Mouse (Mus musculus): ENCODE results near the gene Khk. TPM values are rescaled to one million over a fixed set of nuclear protein-coding genes. Genes with fewer than 3 reads are reported as not detected.
A peak's percentile ranks its signal among the peaks of the same experiment; 100 is the strongest.

Khk gene
- polyA plus RNA-seq, 1 experiment: 40.4 TPM

DNA sequence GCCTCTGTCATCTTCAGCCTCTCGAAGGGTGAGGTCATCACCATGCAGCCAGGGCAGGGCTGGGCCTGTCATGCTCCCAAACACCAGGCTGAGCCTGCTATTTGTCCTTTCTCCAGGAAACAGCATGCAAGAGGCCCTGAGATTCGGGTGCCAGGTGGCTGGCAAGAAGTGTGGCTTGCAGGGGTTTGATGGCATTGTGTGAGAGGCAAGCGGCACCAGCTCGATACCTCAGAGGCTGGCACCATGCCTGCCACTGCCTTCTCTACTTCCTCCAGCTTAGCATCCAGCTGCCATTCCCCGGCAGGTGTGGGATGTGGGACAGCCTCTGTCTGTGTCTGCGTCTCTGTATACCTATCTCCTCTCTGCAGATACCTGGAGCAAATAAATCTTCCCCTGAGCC lies 9.6 kb downstream of the Khk start:
- Histone ChIP-seq H3K36me3 (replicated peaks; ENCODE audit: low read length) (peaks cover 48% of the 10 kb centered on the region), H3K9me3 (no peaks in the 10 kb centered on the region), H3K4me1 (peaks cover 33% of the 10 kb centered on the region), H3K27me3 (replicated peaks) (peaks cover 7% of the 10 kb centered on the region), H3K4me3 (replicated peaks) (no peak overlapping the region)
- TF ChIP-seq FLI1 (IDR thresholded peaks at IDR 0.05; ENCODE audit: low read length) (no peak), GATA1 (IDR thresholded peaks at IDR 0.05; ENCODE audit: borderline replicate concordance, low read length) (no peak)

DNA sequence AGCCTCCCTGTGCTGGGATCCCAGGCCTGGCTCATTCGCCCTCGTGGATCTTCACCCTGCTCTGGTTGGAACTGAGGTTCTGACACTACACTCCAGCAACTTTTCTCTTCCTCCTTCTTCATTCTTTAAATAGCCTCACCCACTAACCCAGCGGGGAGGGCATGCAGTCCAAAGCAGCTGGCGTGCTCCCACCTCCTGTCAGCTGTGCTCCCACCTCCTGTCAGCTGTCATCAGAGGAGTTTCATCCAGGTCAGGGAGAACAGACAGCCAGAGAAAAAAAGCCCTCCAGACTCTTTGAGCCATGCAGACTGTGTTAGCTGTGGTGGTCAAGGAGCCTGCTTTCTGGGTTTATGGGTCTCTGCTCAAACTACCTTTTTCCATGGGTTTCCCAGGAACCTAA lies 10.1 kb downstream of the Khk start:
- peaks cover 7% of the 10 kb centered on the region for H3K27me3 ChIP-seq (replicated peaks)
- H3K9me3 ChIP-seq: no peaks in the 10 kb centered on the region
- H3K4me3 ChIP-seq (replicated peaks): no peak overlapping the region
- TF ChIP-seq GATA1 (IDR thresholded peaks at IDR 0.05; ENCODE audit: borderline replicate concordance, low read length) (no peak), FLI1 (IDR thresholded peaks at IDR 0.05; ENCODE audit: low read length) (no peak)
- H3K4me1 ChIP-seq: peaks cover 30% of the 10 kb centered on the region
- H3K36me3 ChIP-seq (replicated peaks; ENCODE audit: low read length): peaks cover 42% of the 10 kb centered on the region

- TF ChIP-seq GATA1 (IDR thresholded peaks at IDR 0.05; ENCODE audit: borderline replicate concordance, low read length) (no peak), FLI1 (IDR thresholded peaks at IDR 0.05; ENCODE audit: low read length) (no peak)
- Histone ChIP-seq H3K4me3 (replicated peaks) (no peak overlapping the region), H3K9me3 (no peaks in the 10 kb centered on the region), H3K27me3 (replicated peaks) (peaks cover 12% of the 10 kb centered on the region), H3K36me3 (replicated peaks; ENCODE audit: low read length) (peaks cover 24% of the 10 kb centered on the region), H3K4me1 (peaks cover 9% of the 10 kb centered on the region; the same call in 1 of the 2 replicates)
These were observed 12.5 kb downstream of the Khk start for GRCm38 (mm10) chr5:30933705-30934104.

GRCm38 (mm10) chr5:30934725-30935461 lies 13.7 kb downstream of the Khk start:
- Histone ChIP-seq H3K27me3 (replicated peaks) (peaks cover 12% of the 10 kb centered on the region), H3K36me3 (replicated peaks; ENCODE audit: low read length) (peaks cover 16% of the 10 kb centered on the region), H3K4me3 (replicated peaks) (no peak overlapping the region), H3K4me1 (peaks cover 9% of the 10 kb centered on the region; the same call in 1 of the 2 replicates), H3K9me3 (no peaks in the 10 kb centered on the region)
- TF ChIP-seq FLI1 (IDR thresholded peaks at IDR 0.05; ENCODE audit: low read length) (no peak), GATA1 (IDR thresholded peaks at IDR 0.05; ENCODE audit: borderline replicate concordance, low read length) (no peak)

GRCm38 (mm10) chr5:30943004-30943403 lies 21.8 kb downstream of the Khk start:
- Histone ChIP-seq H3K36me3 (replicated peaks; ENCODE audit: low read length) (no peaks in the 10 kb centered on the region), H3K4me3 (replicated peaks) (no peak overlapping the region), H3K27me3 (replicated peaks) (peaks cover 40% of the 10 kb centered on the region), H3K9me3 (no peaks in the 10 kb centered on the region), H3K4me1 (peaks cover 14% of the 10 kb centered on the region)
- TF ChIP-seq FLI1 (IDR thresholded peaks at IDR 0.05; ENCODE audit: low read length) (no peak), GATA1 (IDR thresholded peaks at IDR 0.05; ENCODE audit: borderline replicate concordance, low read length) (no peak)

DNA sequence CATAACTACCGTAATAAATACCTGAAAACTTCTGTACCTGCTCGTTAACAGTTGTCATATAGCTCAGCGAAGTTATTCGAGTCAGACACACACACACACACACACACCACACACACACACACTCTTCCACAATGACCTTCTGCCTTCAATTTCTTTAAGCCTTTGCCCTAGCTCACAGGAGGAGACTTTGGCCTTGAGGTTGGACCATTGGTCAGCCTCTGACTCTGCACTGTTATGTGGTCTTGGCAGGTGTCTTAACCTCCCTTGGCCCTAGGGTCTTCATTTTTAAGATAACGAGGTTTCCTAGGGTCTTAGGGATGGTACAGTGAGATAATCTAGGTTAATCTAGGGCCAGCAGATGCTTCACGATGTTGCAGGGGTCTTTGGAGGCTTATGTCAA lies 23.1 kb downstream of the Khk start:
- no peak for TF ChIP-seq GATA1 (IDR thresholded peaks at IDR 0.05; ENCODE audit: borderline replicate concordance, low read length)
- peaks cover 22% of the 10 kb centered on the region for H3K4me1 ChIP-seq
- no peak overlapping the region for H3K4me3 ChIP-seq (replicated peaks)
- peaks cover 36% of the 10 kb centered on the region for H3K27me3 ChIP-seq (replicated peaks)
- no peaks in the 10 kb centered on the region for H3K36me3 ChIP-seq (replicated peaks; ENCODE audit: low read length)
- H3K9me3 ChIP-seq: no peaks in the 10 kb centered on the region

GRCm38 (mm10) chr5:30944956-30945781 lies 23.9 kb downstream of the Khk start, which contains the start of gene Cgref1:
Gene Cgref1 (minus strand): TSS chr5:30945591.
- no peaks in the 10 kb centered on the region for H3K36me3 ChIP-seq (replicated peaks; ENCODE audit: low read length)
- H3K4me1 ChIP-seq: peaks cover 30% of the 10 kb centered on the region
- TF ChIP-seq GATA1 (IDR thresholded peaks at IDR 0.05; ENCODE audit: borderline replicate concordance, low read length) (no peak), FLI1 (IDR thresholded peaks at IDR 0.05; ENCODE audit: low read length) (no peak)
- H3K9me3 ChIP-seq: no peaks in the 10 kb centered on the region
- peaks cover 36% of the 10 kb centered on the region for H3K27me3 ChIP-seq (replicated peaks)
- peak within 1 kb of the TSS; percentile 87 for H3K4me3 ChIP-seq (replicated peaks)

DNA sequence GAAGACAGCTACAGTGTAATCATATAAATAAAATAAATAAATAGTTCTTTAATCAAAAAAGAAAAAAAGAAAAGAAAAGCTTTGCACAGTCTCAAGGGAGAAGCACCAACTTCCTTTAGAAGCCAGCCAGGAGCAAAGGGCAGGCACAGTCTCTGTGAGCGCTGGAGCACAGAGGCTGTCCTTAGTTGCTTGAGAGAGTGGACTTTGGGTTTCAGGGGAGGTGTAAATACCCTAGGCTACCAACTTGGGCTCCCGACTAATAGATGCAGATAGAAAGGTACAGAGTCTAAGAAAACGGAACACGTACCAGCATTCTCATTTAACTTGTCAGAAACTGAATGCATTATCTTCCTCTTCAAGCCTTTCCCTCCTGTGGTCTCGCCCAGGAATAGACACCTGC lies 27.4 kb downstream of the Khk start:
- Histone ChIP-seq H3K36me3 (replicated peaks; ENCODE audit: low read length) (peaks cover 22% of the 10 kb centered on the region), H3K4me1 (peaks cover 57% of the 10 kb centered on the region), H3K9me3 (no peaks in the 10 kb centered on the region), H3K4me3 (replicated peaks) (peak overlapping the region; percentile 96), H3K27me3 (replicated peaks) (peaks cover 25% of the 10 kb centered on the region)
- no peak for TF ChIP-seq GATA1 (IDR thresholded peaks at IDR 0.05; ENCODE audit: borderline replicate concordance, low read length)
- no peak for TF ChIP-seq FLI1 (IDR thresholded peaks at IDR 0.05; ENCODE audit: low read length)

DNA sequence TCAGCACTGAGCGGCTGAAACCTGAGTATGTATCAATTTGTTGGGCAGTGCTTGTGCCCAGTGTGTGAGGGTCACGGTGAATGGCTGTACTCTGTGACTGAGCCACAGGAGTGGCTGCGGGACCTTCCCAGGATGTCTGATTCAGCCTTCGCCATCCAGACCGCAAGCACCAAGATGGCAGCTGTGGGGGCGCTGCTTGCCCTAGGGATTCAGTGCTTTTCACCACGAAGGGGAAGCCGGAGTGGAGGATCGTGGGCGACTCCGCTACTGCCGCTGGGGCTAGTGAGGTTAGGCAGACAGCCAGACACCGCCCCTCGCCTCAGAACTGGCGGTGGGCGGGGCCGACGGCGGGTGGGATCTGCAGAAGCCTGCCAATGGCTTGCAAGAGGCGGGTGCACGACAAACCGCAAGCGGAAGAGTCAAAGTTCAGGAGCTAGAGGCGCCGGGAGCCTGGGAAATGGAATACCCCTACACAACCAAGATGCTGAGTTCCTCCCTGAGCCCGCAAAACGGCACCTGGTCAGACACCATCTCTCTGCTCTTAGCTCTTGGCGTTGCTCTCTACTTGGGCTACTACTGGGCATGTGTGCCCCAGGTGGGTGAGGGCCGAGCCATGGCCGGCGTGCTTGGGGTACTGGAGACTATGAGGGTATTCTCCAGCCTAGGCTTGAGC lies 28.6 kb downstream of the Khk start:
- peaks cover 33% of the 10 kb centered on the region for H3K36me3 ChIP-seq (replicated peaks; ENCODE audit: low read length)
- peaks cover 19% of the 10 kb centered on the region for H3K27me3 ChIP-seq (replicated peaks)
- peak overlapping the region; percentile 96 for H3K4me3 ChIP-seq (replicated peaks)
- TF ChIP-seq GATA1 (IDR thresholded peaks at IDR 0.05; ENCODE audit: borderline replicate concordance, low read length): no peak
- TF ChIP-seq FLI1 (IDR thresholded peaks at IDR 0.05; ENCODE audit: low read length): no peak
- peaks cover 57% of the 10 kb centered on the region for H3K4me1 ChIP-seq
- H3K9me3 ChIP-seq: no peaks in the 10 kb centered on the region

Data from megakaryocyte, embryonic 14.5 days (primary cell).